Mouse (Mus musculus) spleen, adult 2 months (tissue): ENCODE measurements at regions not wholly inside any gene's neighbourhood (a gene's known extent, or its start where the extent isn't known, plus 50 kb on each side); places are given as distances from the start of the nearest gene placed in this dataset.
"Not testable (repeated sequence)": the region's sequence is repeated elsewhere in the genome, so short reads cannot be mapped to it uniquely, and the experiment has no call there.

ENCODE experiments used
- DNase-seq, 2 experiments: peaks; one replicate each; pipeline versions ENCODE4 v3.0.0 to v3.0.0-alpha.2; 2012 to 2021; ENCODE audit warnings: low spot score in 2 of 2, low read depth in 1 of 2
- H3K27ac ChIP-seq: fragments of 200-500 bp; 2 replicates; pipeline ENCODE4 v1.5.1; 2012; ENCODE audit warnings: low read length, inconsistent platforms; ENCODE audit not compliant: insufficient read depth
- H3K27me3 ChIP-seq: fragments of 200-500 bp; 2 replicates; pipeline ENCODE4 v1.6.1; 2012; ENCODE audit warnings: mild to moderate bottlenecking, moderate library complexity, low read length, inconsistent platforms; ENCODE audit not compliant: control insufficient read depth, insufficient read depth
- H3K36me3 ChIP-seq: fragments of 200-500 bp; 2 replicates; pipeline ENCODE4 v1.6.1; 2012; ENCODE audit warnings: mild to moderate bottlenecking, low read length, inconsistent platforms; ENCODE audit not compliant: control insufficient read depth, insufficient read depth
- H3K4me1 ChIP-seq: fragments of 200-500 bp; 2 replicates; pipeline ENCODE4 v1.6.1; 2011; ENCODE audit warnings: inconsistent platforms; ENCODE audit not compliant: control insufficient read depth, insufficient read depth, insufficient read length
- H3K4me3 ChIP-seq: fragments of 200-500 bp; 2 replicates; pipeline ENCODE4 v1.5.1; 2011; ENCODE audit warnings: mild to moderate bottlenecking, inconsistent platforms; ENCODE audit not compliant: insufficient read depth, insufficient read length; ENCODE audit errors: extremely low read depth
- CTCF ChIP-seq: fragments of 200-500 bp; IDR thresholded peaks from 2 replicates; pipeline ENCODE4 v1.5.1; 2011; ENCODE audit warnings: mild to moderate bottlenecking, inconsistent platforms; ENCODE audit not compliant: insufficient read depth, insufficient read length, insufficient replicate concordance; ENCODE audit errors: extremely low read depth
- POLR2A ChIP-seq: fragments of 200-500 bp; IDR thresholded peaks from 2 replicates; pipeline ENCODE4 v1.6.1; 2011; ENCODE audit warnings: low read depth, low read length, inconsistent platforms
- WGBS: fragments of 180-500 bp; shearing (Covaris S2); methylation state at CpG from one replicate; pipeline ENCODE4 v1.1.7; 2018; 5-methylcytosine and 5-hydroxymethylcytosine counted together

GRCm38 (mm10) chr10:9328324-9328723 is 346.7 kb downstream of the Samd5 start:
- Histone ChIP-seq H3K27ac (no peak overlapping the region), H3K4me3 (no peak overlapping the region), H3K36me3 (no peaks in the 10 kb centered on the region), H3K27me3 (no peaks in the 10 kb centered on the region), H3K4me1 (no peaks in the 10 kb centered on the region)
- 89% methylated on average over 4 of the region's 4 CpGs for WGBS
- no peak for DNase-seq
- TF ChIP-seq POLR2A (no peak), CTCF (no peak)

GRCm38 (mm10) chr10:9327881-9328280 is 347.1 kb downstream of the Samd5 start:
- not testable (repeated sequence) for H3K27me3 ChIP-seq, DNase-seq, H3K27ac ChIP-seq, H3K4me1 ChIP-seq, H3K36me3 ChIP-seq, H3K4me3 ChIP-seq
- 83% methylated on average over 4 of the region's 4 CpGs for WGBS

DNA sequence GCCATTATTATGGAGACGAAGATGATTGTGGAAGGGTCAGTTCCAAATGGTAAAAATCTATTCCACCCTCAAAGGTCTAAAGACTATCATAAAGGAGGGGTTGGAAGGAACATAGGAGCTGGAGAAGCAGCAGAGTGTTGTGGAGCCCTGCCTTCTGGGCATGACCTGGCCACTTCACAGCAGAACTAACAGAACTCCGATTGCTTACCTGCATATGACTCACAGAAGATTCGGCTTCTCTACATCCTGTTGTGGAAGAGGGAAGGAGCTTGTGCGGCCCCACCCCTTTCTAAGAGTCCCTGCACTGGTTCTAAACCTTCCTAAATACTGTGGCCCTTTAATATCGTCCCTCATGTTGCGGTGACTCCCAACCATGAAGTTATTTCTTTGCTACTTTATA is 362.7 kb downstream of the Samd5 start:
- WGBS, result 85% methylated on average over 6 of the region's 6 CpGs
- H3K4me3 ChIP-seq, result no peak overlapping the region
- no peak for DNase-seq
- no peak for TF ChIP-seq POLR2A
- no peak for TF ChIP-seq CTCF
- no peak overlapping the region for H3K27ac ChIP-seq
- no peaks in the 10 kb centered on the region for H3K36me3 ChIP-seq
- H3K4me1 ChIP-seq, result no peaks in the 10 kb centered on the region
- H3K27me3 ChIP-seq, result no peaks in the 10 kb centered on the region

GRCm38 (mm10) chr10:9310346-9310745 is 364.7 kb downstream of the Samd5 start:
- TF ChIP-seq CTCF (no peak), POLR2A (no peak)
- H3K27ac ChIP-seq, result no peak overlapping the region
- no peak for DNase-seq
- no peaks in the 10 kb centered on the region for H3K27me3 ChIP-seq
- 82% methylated on average over 5 of the region's 5 CpGs for WGBS
- H3K36me3 ChIP-seq, result no peaks in the 10 kb centered on the region
- H3K4me3 ChIP-seq, result no peak overlapping the region
- H3K4me1 ChIP-seq, result no peaks in the 10 kb centered on the region

DNA sequence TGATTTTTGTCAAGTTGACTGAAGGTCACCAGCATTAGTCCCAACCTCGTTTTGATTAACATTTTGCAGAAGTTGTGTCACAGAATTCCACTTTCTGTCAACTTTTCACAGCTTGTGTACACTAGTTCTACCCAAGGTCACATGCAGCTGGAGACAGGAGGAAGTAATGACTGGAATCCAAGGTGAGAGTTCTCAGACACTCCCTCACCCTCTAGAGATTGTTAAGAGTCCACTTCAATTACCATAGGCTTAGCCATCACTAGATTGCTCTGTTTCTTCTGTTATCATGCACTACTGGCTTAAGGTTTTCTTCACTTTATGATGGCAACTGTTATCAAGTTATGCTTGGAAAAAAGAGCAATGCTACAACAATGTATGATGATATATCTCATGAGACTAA is 379.0 kb downstream of the Samd5 start:
- TF ChIP-seq CTCF, result no peak
- TF ChIP-seq POLR2A, result no peak
- Histone ChIP-seq H3K27me3 (no peaks in the 10 kb centered on the region), H3K4me3 (no peak overlapping the region), H3K36me3 (no peaks in the 10 kb centered on the region), H3K4me1 (no peaks in the 10 kb centered on the region), H3K27ac (no peak overlapping the region)
- WGBS, result 22% methylated on average over 1 of the region's 1 CpGs
- DNase-seq, result no peak

GRCm38 (mm10) chr10:9295269-9295668 is 379.7 kb downstream of the Samd5 start:
- Histone ChIP-seq H3K4me1 (no peaks in the 10 kb centered on the region), H3K27me3 (no peaks in the 10 kb centered on the region), H3K36me3 (no peaks in the 10 kb centered on the region), H3K27ac (no peak overlapping the region), H3K4me3 (no peak overlapping the region)
- TF ChIP-seq CTCF, result no peak
- no peak for TF ChIP-seq POLR2A
- DNase-seq, result no peak
- 80% methylated on average over 1 of the region's 1 CpGs for WGBS

- TF ChIP-seq CTCF (no peak), POLR2A (no peak)
- 52% methylated on average over 2 of the region's 2 CpGs for WGBS
- no peak overlapping the region for H3K4me3 ChIP-seq
- no peaks in the 10 kb centered on the region for H3K36me3 ChIP-seq
- H3K27ac ChIP-seq, result no peak overlapping the region
- no peaks in the 10 kb centered on the region for H3K27me3 ChIP-seq
- DNase-seq, result no peak
- no peaks in the 10 kb centered on the region for H3K4me1 ChIP-seq
Observed at GRCm38 (mm10) chr10:9294620-9295019, 380.4 kb downstream of the Samd5 start.
